Mouse (Mus musculus) CD4-positive helper T cell, adult 2 months (primary cell): ENCODE data around the gene Med13.
"Not testable (repeated sequence)": the region's sequence is repeated elsewhere in the genome, so short reads cannot be mapped to it uniquely, and the experiment has no call there.

ENCODE experiments used
- DNase-seq: peaks from one replicate; pipeline ENCODE4 v3.0.0-alpha.2; 2012; ENCODE audit warnings: low read depth, missing footprints, low spot score

The Med13 gene

DNA sequence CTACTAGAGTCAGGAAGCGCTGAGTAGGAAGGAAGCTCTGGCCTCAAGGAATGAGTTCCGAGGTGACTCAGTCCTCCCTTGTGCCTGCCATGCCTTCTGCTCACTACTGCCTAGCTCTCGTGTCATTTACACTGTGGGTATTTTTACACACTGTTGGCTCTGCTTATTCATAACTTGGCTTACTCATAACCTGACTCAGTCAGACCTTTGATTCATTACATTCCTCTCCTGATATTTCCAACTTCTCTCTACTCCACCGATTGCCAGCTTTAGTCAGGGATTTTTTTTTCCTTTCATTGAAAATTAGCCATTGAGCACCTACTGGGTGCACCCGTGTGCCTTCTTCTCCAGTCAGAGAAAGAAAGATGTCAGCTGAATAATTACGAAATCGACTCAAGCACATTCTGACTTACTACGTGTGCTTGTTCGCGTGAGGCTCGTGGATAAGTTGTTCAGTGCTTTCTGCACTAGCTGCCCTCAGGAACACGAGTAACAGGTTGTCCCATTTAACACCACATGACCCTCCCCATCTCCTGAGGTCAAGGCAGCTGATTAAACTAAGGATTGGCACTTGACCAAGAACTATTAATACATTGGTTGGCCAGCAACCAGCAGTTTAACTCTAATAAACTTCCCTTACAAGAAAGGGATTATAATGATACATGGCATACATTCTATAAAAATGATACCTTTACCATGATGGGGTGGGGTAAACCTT lies 23.3 kb upstream of the Med13 start:
- DNase-seq = no peak

DNA sequence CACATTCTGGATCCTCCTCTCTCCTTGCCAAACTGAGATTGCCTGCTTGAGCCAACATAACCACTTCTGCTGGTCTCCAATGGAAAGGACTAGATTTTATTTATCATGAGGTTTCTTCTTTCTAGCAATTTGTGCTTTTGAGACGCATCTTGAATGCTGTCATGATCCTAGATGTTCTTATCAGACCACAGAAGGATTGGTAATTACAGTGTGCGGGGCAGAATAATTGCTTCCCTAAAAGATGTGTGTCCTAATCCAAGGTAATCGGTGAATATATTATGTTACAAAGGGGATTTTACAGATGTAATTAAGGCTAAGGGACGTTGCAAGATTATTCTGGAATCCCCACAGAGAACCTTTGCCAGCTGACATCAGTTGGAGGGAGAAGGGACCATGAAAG lies 21.6 kb upstream of the Med13 start:
- DNase-seq = no peak

DNA sequence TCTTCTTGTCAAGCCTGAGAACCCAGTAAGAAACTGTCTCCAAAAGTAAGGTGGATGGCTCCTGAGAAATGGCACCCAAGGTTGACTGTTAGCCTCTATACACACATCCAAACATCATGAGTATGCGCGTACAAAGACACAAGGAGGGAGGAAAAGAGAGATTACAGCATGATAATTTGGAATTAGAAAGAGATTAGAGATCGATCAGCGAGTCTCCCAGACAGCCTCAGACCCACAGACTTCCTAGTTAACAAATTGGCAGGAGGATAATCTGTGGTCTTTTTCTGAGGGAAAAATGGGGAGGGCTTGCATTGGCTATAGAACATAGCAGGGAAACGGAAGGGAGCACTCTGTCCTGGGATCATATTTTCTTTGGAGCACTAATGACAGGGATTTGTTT lies 20.4 kb upstream of the Med13 start:
- no peak for DNase-seq

DNA sequence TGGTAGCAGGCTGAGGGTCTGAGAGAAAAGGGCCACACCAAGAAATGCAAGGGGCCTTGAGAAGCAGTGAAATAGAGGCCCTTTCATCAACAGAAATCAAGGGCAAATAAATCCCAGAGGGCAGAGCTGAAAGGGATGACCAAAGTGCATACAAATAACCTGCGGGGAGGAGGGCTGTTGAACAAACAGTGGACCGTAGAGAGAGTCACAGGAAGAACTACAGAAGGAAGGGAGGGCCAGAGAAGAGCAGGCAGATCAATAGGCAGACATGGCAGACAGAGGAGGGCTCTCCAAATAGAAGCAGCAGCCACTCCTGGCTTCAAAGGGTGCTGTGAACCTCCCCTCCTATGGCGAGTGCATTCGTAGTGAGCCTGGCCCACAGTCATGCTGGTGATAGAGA lies 19.3 kb upstream of the Med13 start:
- no peak for DNase-seq

DNA sequence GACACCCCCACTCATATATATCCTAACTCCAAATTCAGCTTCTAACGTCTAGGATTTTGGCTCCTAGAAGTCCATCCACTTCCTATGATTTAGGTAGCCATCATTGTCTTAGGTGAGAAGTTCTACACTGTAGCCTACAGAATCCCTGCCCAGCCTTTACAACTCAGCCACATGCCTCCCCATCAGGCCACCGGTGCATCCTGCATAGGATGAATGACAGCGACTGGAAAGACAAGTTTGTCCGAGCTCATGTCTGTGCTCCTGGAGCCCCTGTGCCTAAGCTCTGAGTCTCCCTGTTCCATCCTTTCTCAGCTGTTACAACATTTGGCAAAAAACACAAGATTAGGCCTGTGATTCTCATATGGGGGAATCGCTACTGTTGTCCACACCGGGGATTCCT lies 17.7 kb upstream of the Med13 start:
- no peak for DNase-seq

DNA sequence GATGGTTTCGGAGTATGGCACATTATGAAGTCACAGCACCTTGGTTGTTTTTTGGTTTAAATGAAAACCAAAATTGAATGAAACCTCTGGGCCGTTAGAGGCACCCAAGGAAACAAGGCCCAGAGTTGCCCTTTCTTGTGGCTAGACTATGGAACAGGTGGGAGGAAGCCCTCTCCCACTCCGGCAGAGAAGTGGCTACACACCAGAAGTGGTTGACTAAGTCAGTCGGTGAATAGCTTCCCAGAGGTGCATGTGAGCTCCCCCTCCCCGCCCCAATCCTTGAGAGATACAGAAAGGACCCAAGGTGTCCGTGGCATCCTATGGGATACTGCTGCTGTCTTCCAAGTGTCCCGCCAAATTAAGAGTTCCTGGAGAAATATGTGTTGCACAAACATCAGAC lies 13.9 kb upstream of the Med13 start:
- DNase-seq = peak; percentile 74

DNA sequence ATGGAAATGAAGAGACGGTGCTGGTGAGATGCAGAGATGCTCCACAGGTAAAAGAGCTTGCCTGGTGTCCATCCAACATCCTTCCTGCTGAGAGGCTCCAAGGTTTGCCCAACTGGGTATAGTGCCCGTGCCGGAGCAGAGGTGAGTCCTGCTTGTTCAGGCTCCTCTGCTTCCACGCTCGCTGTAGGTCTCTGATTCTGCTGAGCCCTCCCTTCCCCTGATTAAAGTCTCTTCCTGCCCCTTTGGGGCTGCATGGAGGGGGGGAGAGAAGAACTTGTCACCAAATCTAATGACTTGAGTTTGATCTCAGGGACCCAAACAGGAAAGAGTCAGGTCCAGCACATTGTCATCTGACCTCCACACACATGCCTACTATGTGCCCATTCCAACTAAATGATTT lies 12.5 kb upstream of the Med13 start:
- DNase-seq = peak; percentile 40

DNA sequence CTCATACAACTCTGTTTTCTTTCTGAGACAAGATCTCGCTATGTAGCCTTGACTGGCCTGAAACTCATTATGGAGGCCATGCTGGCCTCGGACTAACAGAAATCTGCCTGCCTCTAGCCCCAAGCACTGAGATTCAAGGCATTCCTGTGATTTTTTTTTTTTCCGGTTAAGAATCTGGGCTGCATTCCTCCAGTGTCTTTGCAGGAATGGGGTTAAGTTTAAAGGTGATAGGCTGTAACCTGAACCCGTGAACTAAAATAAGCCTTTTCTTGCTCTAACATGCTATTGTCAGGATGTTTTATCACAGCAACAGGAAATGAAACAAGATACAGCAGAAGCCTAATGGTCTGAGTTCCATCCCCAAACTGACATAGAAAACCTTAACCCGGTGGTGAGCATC lies 11.6 kb upstream of the Med13 start:
- no peak for DNase-seq

DNA sequence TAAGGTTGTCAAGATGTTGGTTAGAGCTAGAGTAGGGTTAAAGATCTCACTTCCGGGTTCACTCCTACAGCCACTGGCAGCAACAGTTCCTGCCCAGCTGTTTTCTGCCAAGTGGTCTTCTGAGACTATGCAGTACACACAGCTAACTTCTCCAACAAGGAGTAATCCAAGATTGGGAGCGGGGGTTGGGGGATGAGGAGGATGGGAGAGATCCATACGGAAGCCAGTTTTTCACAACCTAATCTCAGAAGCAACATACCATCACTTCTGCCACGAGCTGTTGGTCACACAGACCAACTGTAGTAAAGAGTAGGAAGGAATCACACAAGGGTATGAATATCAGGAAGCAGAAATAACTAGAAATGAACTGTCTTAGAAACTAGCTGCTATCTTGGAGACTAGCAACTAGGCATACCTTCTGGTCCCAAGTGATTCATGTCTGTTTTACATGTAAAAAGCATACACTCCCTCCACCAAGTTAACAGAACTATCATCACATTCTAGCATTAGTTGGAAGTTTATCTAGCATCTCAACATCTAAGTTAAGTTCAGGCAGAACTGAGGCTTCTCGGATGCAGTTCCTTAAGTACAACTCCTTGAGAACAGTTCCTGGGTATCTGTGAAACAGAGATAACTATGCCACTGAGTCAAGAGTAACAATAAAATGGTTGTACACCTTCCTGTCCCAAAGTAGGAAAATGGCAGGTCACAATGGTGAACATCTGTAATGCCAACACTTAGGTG lies 7.5 kb upstream of the Med13 start:
- DNase-seq = no peak

DNA sequence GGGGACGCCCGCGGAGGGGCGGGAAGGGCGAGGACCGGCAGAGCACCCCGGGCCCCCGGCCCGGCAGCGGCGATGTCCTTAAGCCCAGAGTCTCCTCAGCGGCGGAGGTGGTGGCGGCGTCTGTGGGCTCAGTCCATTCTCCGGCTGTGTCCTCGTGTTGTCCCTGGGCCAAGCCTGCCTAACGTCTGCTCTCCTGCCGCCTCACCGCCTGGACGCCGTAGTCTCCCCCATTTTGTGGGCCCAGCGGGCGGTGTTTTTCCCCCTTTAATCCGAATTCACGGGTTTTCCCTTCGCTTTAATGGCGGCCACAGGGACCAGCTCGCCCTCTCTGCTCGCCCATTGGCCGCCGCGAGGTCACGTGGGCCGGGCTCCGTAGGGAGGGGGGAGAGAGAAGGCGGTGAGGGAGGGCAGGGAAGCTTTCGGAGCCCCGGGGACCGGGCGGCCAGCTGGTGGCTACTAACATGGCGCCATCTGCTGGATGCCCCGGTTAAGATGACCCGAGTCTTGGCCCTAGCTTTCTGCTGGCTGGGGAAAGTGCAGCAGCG lies 654 bp upstream of the Med13 start:
- DNase-seq = peak; percentile 98

DNA sequence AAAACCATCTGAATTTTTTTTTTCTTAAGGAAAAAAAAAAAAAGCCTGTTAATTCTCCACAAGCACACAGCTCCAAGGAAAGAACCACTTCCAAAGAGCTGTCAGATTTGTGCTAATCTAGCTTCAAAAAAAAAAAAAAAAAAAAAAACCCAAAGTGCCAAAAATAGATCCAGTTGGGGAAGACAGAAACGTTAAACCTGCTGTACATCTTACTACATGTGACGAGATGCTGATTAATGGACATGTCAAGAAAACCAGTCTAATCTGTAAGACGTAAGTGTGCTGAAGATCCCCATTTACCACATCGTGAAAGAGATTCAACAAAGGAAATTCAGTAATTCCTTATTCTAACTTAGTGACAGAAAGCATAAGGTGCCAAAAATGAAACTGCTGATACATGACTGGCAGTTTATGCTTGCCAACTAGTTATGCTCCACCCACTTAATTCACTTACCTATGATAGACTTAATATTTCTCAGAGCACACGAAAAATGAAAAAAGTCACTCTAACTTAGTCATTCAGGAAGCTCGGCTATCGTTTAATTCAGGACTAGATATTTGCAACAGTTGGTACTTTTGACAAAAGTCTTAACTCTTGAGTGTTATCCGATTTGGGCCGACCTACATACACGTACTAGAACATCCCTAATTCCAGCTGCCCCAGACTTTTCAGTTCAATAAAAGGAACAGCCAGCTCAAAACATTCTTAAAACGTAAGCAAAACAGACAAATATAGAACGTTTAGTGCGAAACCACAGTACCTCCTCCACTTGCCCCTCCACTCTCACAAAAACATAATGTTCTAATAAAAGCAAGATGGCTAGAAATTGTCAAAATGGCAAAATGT lies 1.2 kb downstream of the Med13 start:
- DNase-seq = peak; percentile 58

DNA sequence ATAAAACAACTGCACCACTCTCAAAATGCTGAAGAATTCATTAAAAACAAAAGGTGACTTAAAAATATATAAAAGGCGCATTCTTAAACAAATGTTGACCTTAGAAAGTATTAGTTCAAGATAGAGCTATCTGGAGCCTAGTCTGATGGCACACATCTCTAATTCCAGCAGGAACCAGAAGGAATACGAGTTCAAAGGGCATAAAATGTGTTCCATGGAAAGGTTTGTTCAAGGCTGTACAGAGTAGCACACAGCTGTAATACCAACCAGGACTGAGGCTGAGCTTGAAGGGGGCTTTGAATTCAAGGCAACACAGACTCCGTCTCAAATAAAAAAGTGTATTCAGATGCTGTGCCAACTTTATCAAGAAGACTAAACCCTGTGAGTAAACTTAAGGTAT lies 3.8 kb downstream of the Med13 start:
- no peak for DNase-seq

DNA sequence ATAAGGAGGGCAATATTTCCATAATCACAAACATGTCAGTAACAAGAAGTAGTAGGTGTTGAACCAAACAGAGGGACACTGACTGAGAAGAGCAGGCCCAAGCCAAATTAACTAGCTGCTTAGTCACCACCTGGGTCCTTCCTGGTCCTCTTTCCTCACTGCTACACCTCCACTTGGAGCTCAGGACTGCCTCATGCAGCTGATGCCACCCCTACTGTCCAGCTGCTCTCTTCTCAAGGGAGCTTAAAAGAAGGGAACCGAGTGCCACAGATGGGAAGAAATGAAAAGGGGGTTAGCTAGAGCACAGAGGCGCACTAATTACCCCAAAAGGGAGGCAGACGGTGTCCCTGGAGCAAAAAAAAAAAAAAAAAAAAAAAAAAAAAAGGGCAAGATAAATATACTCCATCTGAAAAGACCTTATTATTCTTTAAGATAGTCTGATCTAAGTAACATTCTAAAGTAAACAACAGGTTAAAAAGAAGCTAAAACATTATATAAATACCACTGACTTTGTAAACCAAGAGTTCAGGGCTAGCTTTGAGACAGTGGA lies 5.6 kb downstream of the Med13 start:
- no peak for DNase-seq

DNA sequence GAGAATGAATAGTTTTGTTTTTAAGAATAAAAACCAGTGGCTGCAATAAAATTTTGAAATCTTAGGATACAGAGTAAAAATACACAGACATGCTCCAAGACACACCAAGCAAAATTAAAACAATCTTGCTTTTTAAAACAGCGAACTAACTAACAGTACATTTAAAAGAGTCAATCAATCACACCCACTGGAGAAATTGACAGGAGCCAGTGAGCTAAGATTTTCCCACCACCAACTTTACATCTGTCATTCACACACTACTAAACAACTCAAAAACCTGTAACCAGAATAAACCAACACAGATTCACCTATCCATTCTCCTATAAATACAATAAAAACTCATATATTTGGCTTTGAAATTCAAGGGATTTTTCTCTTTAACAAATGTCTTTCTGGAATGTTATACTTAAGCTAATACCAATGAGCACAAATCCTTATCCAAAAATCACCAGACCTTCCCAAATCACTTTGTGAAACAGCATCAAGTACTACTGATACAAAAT lies 6.7 kb downstream of the Med13 start:
- DNase-seq = no peak

DNA sequence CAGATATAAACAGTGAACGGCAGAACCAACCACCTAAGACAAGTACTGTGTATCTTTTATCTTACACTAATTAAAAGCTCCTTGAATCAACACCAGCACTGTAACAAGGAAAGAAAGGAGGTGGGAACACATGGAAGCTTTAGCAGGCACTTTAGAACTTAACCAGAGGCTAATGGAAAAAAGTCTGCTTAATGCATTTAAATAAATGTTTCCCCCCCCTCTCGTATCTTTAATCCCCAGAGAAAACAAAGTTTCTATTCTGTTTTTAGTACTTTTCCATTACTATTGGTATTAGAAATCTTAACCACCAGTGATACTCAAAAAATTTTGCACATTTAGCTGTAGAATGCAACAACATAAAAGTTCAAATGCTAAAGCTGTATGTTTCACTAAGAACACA lies 8.1 kb downstream of the Med13 start:
- no peak for DNase-seq

DNA sequence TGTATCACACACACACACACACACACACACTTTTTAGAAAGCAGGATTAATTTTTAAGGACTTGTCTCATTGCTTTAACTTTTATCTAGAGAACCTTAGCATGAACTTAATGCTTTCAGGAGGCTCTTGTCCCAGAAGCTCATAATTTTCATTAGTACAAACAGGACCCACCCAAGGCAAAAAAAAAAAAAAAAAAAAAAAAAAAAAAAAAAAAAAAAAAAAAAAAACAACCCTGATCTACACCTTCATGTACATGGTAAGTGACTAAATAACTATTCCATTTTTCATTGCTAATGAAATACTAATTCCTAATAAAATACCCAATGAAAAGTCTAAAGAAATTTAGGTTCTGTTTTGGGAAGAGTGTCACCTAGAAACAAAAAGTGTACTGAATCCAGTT lies 8.5 kb downstream of the Med13 start:
- DNase-seq = no peak

DNA sequence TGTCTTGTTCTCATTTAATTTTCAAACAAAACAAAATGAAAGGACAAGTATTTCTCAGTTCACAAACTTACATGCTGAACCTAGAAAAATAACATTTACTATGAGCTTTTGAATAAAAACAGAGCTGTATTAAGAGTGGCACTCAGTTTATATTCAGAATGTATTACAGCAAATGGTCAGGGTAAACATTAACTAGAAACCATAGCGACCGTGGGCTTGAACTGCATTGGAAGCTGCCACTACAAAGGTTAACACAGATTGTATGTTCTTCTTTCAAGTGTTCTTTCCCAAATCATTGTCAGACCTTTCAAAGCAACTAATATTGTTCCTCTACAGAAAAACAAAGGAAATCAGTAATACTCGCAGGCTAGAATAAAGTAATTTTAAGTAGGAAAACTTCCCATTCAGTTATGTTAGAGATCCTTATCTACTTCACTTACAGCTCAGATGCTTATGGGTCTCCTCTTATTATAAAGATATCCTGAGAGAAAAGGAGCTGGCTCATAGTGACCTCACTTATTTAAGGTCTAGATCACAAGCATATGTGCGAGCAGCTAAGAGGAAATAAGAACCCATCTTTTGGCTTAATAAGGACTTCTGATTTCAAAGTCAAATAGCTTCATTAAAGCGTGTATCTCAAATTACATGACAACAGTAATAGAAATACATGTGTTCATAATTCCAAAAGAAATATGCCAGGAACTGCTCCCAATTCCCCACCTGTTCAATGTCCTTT lies 9.8 kb downstream of the Med13 start:
- no peak for DNase-seq

DNA sequence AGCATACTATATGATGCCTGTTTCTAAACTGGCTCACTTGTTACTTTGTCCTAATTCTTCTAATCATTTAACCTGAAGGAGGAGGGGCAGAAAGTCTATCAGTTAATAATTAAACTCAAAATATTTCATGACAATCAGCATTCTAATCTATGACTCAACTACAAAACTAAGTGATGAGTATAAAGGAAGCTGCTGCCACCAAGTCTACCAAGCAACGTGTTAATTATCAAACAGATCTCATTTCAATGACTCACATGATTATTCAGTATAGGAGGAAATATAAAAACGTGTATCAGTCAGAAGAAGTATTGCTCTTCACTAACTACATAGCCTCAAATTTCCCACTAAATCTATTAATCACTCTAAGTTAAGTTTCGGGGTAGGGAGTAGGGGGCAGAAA lies 10.9 kb downstream of the Med13 start:
- no peak for DNase-seq

DNA sequence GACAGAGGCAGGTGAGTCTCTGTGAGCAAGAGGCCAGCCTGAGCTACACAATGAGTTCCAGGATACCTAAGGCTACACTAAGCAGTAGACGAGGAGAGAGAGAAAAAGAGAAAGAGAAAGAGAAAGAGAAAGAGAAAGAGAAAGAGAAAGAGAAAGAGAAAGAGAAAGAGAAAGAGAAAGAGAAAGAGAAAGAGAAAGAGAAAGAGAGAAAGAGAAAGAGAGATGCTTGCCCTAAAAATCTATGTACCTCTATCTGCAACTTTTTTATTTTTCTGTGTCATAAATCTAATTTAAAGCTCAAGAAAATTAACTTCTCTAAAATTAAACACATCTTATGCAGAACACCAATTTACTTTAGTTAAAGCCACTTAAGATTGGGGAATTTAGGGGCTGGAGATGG lies 12.5 kb downstream of the Med13 start:
- peak; percentile 16 for DNase-seq

DNA sequence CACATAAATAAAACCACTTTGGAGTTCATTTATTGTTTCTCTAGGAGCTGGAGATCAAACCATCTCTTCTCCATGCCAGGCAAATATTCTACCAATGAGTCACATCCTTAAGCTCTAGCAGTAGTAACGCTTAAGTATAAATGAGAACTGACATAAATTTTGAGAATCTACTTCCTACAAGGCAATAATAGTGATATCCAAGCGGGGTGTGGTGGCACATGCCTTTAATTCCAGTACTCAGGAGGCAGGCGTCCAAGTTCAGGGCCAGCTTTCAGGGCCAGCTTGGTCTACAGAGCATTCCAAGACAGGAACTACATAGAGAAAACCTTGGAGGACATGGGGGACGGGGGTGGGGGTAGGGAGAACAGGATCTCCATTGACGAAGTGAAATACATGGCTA lies 33.2 kb downstream of the Med13 start:
- no peak for DNase-seq

DNA sequence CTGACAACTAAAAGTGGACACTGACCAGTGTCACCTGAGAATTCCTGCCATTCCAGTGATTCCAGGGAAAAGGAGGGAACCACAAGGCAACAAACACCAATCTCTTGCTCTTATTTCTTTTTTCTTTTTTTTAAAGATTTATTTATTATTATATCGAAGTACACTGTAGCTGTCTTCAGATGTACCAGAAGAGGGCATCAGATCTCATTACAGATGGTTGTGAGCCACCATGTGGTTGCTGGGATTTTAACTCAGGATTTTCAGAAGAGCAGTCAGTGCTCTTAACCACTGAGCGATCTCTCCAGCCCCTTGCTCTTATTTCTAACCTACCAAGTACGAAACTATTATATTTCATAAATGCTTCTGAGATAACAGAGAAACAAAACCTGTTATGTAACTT lies 42.4 kb downstream of the Med13 start:
- not testable (repeated sequence) for DNase-seq
